Mouse (Mus musculus) brain, embryonic 18.5 days (tissue): ENCODE results near the gene Smok3b.

Experiments used
- DNase-seq: peaks from one replicate; pipeline ENCODE4 v3.0.0-alpha.2; 2012; ENCODE audit warnings: low read depth, low spot score

The Smok3b gene

DNA sequence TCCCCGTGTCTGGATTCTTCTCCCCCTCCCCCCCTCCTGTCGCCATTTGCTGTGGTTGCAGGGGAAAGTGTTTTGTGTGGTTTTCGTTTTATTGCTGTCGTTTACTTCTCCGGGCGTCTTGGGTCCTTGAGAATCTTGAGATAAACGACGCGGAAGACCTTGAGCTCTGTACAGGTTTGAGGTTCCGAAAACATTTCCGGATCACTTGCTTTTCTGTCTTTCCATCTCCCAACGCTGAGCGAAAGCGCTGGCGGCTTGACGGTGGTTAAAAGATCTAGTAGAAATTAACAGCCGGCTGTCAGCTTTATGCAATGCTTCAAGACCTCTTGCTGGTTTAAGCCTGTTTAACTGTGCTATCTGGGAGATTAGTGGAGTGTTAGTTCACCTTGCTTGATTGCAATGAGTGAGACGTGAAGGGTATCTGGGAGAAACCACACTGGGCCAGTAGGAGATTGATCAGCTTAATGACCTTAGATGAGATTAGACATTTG, 64.2 kb downstream of the Smok3b start:
- DNase-seq: no peak

GRCm38 (mm10) chr5:138086842-138087241, 65.6 kb downstream of the Smok3b start:
- DNase-seq: no peak

GRCm38 (mm10) chr5:138088366-138088765, 67.1 kb downstream of the Smok3b start:
- no peak for DNase-seq

DNA sequence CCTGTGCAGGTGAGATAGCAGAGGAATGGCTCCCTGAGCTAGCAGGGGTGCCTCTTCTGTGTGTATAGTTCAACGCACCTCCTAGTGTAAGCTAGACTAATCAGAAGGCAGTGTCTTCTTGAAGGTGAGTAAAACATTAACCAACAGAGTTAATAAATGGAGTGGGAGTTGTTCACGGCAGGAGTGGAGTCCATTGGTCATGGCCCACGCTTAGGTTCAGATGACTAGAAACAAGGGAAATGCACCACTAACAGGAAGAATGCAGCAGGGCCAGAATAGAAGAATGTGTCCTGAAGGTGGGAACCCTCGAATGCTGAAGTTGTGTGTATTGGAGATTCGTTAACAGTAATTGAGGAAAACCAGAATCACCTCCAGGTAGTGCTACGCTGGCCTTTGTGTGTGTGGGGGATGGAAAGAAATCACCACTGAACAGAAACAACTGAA, 67.9 kb downstream of the Smok3b start:
- DNase-seq: no peak

DNA sequence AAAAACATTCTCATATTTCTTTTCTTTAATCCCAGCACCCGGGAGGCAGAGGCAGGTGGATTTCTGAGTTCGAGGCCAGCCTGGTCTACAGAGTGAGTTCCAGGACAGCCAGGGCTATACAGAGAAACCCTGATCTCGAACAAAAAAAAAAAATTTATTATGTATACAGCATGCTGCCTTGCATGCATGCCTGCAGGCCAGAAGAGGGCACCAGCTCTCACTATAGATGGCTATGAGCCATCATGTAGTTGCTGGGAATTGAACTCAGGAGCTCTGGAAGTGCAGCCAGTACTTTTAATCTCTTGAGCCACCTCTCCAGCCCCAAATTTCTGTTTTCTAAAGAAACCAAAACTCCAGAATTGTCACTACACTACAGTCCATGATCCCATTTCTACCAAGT, 69.0 kb downstream of the Smok3b start:
- no peak for DNase-seq

DNA sequence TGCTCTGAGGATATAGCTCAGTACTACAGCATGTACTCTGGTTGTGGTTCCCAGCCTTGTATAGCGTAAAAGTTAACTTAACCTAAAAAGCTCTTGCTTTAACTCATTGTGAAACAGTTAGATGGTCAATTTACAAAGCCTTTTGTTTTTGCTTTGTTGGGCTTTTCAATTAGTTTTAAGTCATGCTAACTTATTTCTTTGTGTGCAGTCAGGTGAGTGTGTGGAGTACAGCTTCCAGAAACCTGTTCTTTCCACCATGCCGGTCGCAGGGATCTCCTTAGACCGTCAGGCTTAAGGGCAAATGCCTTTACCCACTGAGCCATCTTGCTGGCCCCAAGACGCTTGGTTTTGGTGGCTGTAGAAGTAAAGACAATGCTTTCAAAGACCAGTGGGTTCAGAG, 69.5 kb downstream of the Smok3b start:
- no peak for DNase-seq

GRCm38 (mm10) chr5:138092771-138093170, 71.5 kb downstream of the Smok3b start:
- no peak for DNase-seq

DNA sequence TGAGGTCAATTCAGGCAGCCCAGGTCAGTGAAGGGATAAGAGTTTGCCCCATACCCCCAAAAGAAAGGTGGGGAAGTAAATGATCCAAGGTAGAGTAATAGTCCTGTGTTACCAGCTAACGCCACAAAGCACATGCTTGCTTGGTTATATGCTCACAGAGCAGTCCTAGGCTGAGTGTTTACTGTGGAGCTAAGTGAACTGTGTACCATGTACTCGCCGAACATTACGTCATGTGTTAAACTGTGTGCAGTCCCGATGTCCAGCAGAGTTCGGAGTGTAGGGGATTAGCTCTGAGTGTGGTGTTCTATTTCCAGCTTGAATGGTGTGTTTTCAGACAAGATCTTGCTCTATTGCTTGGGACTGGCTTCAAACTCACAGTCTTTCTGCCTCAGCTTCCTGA, 73.2 kb downstream of the Smok3b start:
- no peak for DNase-seq
